Mouse (Mus musculus): ENCODE measurements at regions not wholly inside any gene's neighbourhood (a gene's known extent, or its start where the extent isn't known, plus 50 kb on each side); places are given as distances from the start of the nearest gene placed in this dataset.

- DNase-seq = no peak
Observed at GRCm38 (mm10) chr9:46938628-46939027, 59.9 kb upstream of the Gm4791 start.

GRCm38 (mm10) chr9:46925641-46926040, 72.9 kb upstream of the Gm4791 start:
- DNase-seq = no peak

GRCm38 (mm10) chr9:46920081-46920480, 78.5 kb upstream of the Gm4791 start:
- DNase-seq = no peak

GRCm38 (mm10) chr9:46913238-46913637, 85.3 kb upstream of the Gm4791 start:
- no peak for DNase-seq

- DNase-seq = no peak
Observed at GRCm38 (mm10) chr9:46909412-46910013, 89.0 kb upstream of the Gm4791 start.

- DNase-seq = no peak
Observed at GRCm38 (mm10) chr9:46905081-46905480, 93.5 kb upstream of the Gm4791 start.

GRCm38 (mm10) chr9:46903491-46904220, 94.9 kb upstream of the Gm4791 start:
- DNase-seq = no peak

- no peak for DNase-seq
Observed at GRCm38 (mm10) chr9:46899283-46899682, 99.3 kb upstream of the Gm4791 start.

- no peak for DNase-seq
Observed at GRCm38 (mm10) chr9:46898120-46898519, 100.4 kb upstream of the Gm4791 start.

- no peak for DNase-seq
Observed at GRCm38 (mm10) chr9:46891829-46892228, 106.7 kb upstream of the Gm4791 start.

- no peak for DNase-seq
Observed at GRCm38 (mm10) chr9:46889933-46890662, 108.4 kb upstream of the Gm4791 start.

- DNase-seq = no peak
Observed at GRCm38 (mm10) chr9:46871211-46871994, 127.1 kb upstream of the Gm4791 start.

GRCm38 (mm10) chr9:46863934-46864333, 134.6 kb upstream of the Gm4791 start:
- DNase-seq = no peak

GRCm38 (mm10) chr9:46851753-46852152, 146.8 kb upstream of the Gm4791 start:
- no peak for DNase-seq

GRCm38 (mm10) chr9:46851336-46851735, 147.2 kb upstream of the Gm4791 start:
- no peak for DNase-seq

- no peak for DNase-seq
Observed at GRCm38 (mm10) chr9:46845276-46845675, 153.3 kb upstream of the Gm4791 start.

- DNase-seq = no peak
Observed at GRCm38 (mm10) chr9:46843781-46844180, 154.8 kb upstream of the Gm4791 start.

GRCm38 (mm10) chr9:46841571-46841970, 157.0 kb upstream of the Gm4791 start:
- DNase-seq = no peak

- peak; percentile 33 for DNase-seq
Observed at GRCm38 (mm10) chr9:46835261-46835660, 163.3 kb upstream of the Gm4791 start.

GRCm38 (mm10) chr9:46830746-46831560, 167.6 kb upstream of the Gm4791 start:
- no peak for DNase-seq

- DNase-seq = no peak
Observed at GRCm38 (mm10) chr9:46830316-46830715, 168.2 kb upstream of the Gm4791 start.

GRCm38 (mm10) chr9:46824703-46825102, 173.8 kb upstream of the Gm4791 start:
- no peak for DNase-seq

Data from cerebellum, adult 9-10 months (tissue).